Mouse (Mus musculus) CH12.LX (cell line): ENCODE measurements around the gene C1qtnf9. TPM values are rescaled to one million over a fixed set of nuclear protein-coding genes. Genes with fewer than 3 reads are reported as not detected.

Experiments
- DNase-seq: peaks from one replicate; pipeline ENCODE4 v3.0.0-alpha.2; 2013; ENCODE audit errors: extremely low read depth
- H3K27ac ChIP-seq: 2 replicates; pipeline ENCODE4 v1.5.1; 2012; ENCODE audit warnings: low read depth, mild to moderate bottlenecking, control low read depth, moderate library complexity; ENCODE audit not compliant: insufficient read depth
- H3K27me3 ChIP-seq: replicated peaks from 2 replicates; pipeline ENCODE3; 2012; ENCODE audit warnings: inconsistent platforms
- H3K36me3 ChIP-seq, 2 experiments: replicated peaks in 1 of 2; 2 replicates each; pipeline versions ENCODE3 to v1.6.1; 2012; ENCODE audit warnings: inconsistent platforms in 1 of 2, low read length in 1 of 2, mild to moderate bottlenecking in 1 of 2, mixed read lengths in 1 of 2, moderate library complexity in 1 of 2; ENCODE audit not compliant: control insufficient read depth in 1 of 2, insufficient read depth in 1 of 2
- H3K4me1 ChIP-seq, 2 experiments: 2 replicates each; pipeline ENCODE4 v1.6.1; 2012; ENCODE audit warnings: inconsistent platforms in 1 of 2, moderate library complexity in 1 of 2; ENCODE audit not compliant: insufficient read depth in 2 of 2, control insufficient read depth in 1 of 2
- H3K4me2 ChIP-seq: 2 replicates; pipeline ENCODE4 v1.6.1; 2012; ENCODE audit warnings: low read depth, mild to moderate bottlenecking, control low read depth; ENCODE audit not compliant: poor library complexity, insufficient read depth, severe bottlenecking
- H3K4me3 ChIP-seq, 3 experiments: fragments of 150-350 bp in 1 of 3; sonication (generic) in 1 of 3; replicated peaks in 1 of 3; 2 replicates each; pipeline versions ENCODE3 to v1.5.1; 2011 to 2012; ENCODE audit warnings: low read depth in 2 of 3, low read length in 2 of 3, mild to moderate bottlenecking in 2 of 3, moderate library complexity in 2 of 3, control low read depth in 1 of 3, improper control_type of control experiment in 1 of 3, inconsistent platforms in 1 of 3, mixed read lengths in 1 of 3; ENCODE audit not compliant: poor library complexity in 1 of 3
- H3K79me2 ChIP-seq: replicated peaks from 2 replicates; pipeline ENCODE4 v1.6.1; 2012; ENCODE audit warnings: mild to moderate bottlenecking, moderate library complexity; ENCODE audit not compliant: control insufficient read depth, poor library complexity, insufficient read depth, severe bottlenecking; ENCODE audit errors: extremely low read depth
- H3K9ac ChIP-seq: 2 replicates; pipeline ENCODE4 v1.6.1; 2012; ENCODE audit warnings: low read depth, mild to moderate bottlenecking, control low read depth, moderate library complexity; ENCODE audit not compliant: insufficient read depth
- H3K9me3 ChIP-seq: replicated peaks from 2 replicates; pipeline ENCODE3; 2012; ENCODE audit warnings: low read length, inconsistent platforms, mixed read lengths
- BHLHE40 ChIP-seq: IDR thresholded peaks from 2 replicates; pipeline ENCODE4 v1.6.1; 2011; ENCODE audit warnings: mild to moderate bottlenecking, low read depth, low read length, improper control_type of control experiment
- CHD1 ChIP-seq: IDR thresholded peaks from 2 replicates; pipeline ENCODE4 v1.6.1; 2012; ENCODE audit warnings: low read depth, low read length, improper control_type of control experiment, inconsistent platforms
- ELF1 ChIP-seq: IDR thresholded peaks from 2 replicates; pipeline ENCODE4 v1.6.1; 2014; ENCODE audit warnings: low read depth, mild to moderate bottlenecking, inconsistent platforms, low read length, improper control_type of control experiment
- GABPA ChIP-seq: IDR thresholded peaks from 2 replicates; pipeline ENCODE4 v1.6.1; 2012; ENCODE audit warnings: low read depth, low read length, improper control_type of control experiment, inconsistent platforms; ENCODE audit not compliant: insufficient replicate concordance
- HCFC1 ChIP-seq: IDR thresholded peaks from 2 replicates; pipeline ENCODE4 v1.6.1; 2012; ENCODE audit warnings: low read depth, mild to moderate bottlenecking, inconsistent platforms, low read length, improper control_type of control experiment
- IRF4 ChIP-seq: IDR thresholded peaks from 2 replicates; pipeline ENCODE4 v1.6.1; 2014; ENCODE audit warnings: low read depth, mild to moderate bottlenecking, inconsistent platforms, low read length, improper control_type of control experiment
- JUND ChIP-seq: conservative IDR thresholded peaks from 2 replicates; pipeline ENCODE4 v1.6.1; 2011; ENCODE audit warnings: low read depth, low read length, improper control_type of control experiment
- MAFK ChIP-seq: IDR thresholded peaks from 2 replicates; pipeline ENCODE4 v1.6.1; 2011; ENCODE audit warnings: low read length, improper control_type of control experiment; ENCODE audit not compliant: insufficient replicate concordance
- MAX ChIP-seq: IDR thresholded peaks from 2 replicates; pipeline ENCODE4 v1.6.1; 2011; ENCODE audit warnings: low read length, improper control_type of control experiment
- POLR2A ChIP-seq: IDR thresholded peaks from 2 replicates; pipeline ENCODE4 v1.6.1; 2011; ENCODE audit warnings: low read depth, mild to moderate bottlenecking, improper control_type of control experiment, low read length
- RAD21 ChIP-seq: IDR thresholded peaks from 2 replicates; pipeline ENCODE4 v1.6.1; 2011; ENCODE audit warnings: low read depth, mild to moderate bottlenecking, low read length, improper control_type of control experiment, moderate library complexity
- RCOR1 ChIP-seq: conservative IDR thresholded peaks from 2 replicates; pipeline ENCODE4 v1.6.1; 2012; ENCODE audit warnings: low read depth, mild to moderate bottlenecking, inconsistent platforms, low read length, improper control_type of control experiment
- TCF12 ChIP-seq: IDR thresholded peaks from 2 replicates; pipeline ENCODE4 v1.6.1; 2014; ENCODE audit warnings: low read depth, mild to moderate bottlenecking, inconsistent platforms, low read length, improper control_type of control experiment
- ZC3H11A ChIP-seq: IDR thresholded peaks from 2 replicates; pipeline ENCODE4 v1.6.1; 2012; ENCODE audit warnings: low read depth, mild to moderate bottlenecking, inconsistent platforms, low read length, improper control_type of control experiment
- ZNF384 ChIP-seq: IDR thresholded peaks from 2 replicates; pipeline ENCODE4 v1.6.1; 2012; ENCODE audit warnings: low read depth, low read length, improper control_type of control experiment, inconsistent platforms
- dilution Hi-C: fragments of 300-500 bp; cut with MboI; formaldehyde crosslinking; loops from 2 replicates; pipeline ENCODE4 v1.14.3; 2020; ENCODE audit warnings: low sequenced_read_pairs; ENCODE audit not compliant: extremely low pct_unique_long_range_greater_than_20kb, extremely low pct_ligation_motif_present
- in situ Hi-C: fragments of 300-500 bp; cut with MboI; formaldehyde crosslinking; loops from 3 replicates; pipeline ENCODE4 v1.14.3; 2019; ENCODE audit warnings: low sequenced_read_pairs, low pct_ligation_motif_present, low pct_unique_long_range_greater_than_20kb, mixed read lengths
- polyA plus RNA-seq: library from polyadenylated mRNA; unstranded; fragments of >175 nt; gene quantifications from 2 replicates; pipeline ENCODE4 v1.2.1, GENCODE M21; 2012; ENCODE audit warnings: low read depth; ENCODE audit not compliant: insufficient read length
- total RNA-seq, 2 experiments: library from RNA; depleted of rRNA; stranded (reverse); fragments of 300-350 nt in 1 of 2; fragments of >200 nt in 1 of 2; gene quantifications; 2 replicates each; pipeline ENCODE4 v1.2.3; 2012 to 2014

Gene C1qtnf9
- total and polyA plus RNA-seq, 3 experiments, result 0.20 TPM; not detected in 2

DNA sequence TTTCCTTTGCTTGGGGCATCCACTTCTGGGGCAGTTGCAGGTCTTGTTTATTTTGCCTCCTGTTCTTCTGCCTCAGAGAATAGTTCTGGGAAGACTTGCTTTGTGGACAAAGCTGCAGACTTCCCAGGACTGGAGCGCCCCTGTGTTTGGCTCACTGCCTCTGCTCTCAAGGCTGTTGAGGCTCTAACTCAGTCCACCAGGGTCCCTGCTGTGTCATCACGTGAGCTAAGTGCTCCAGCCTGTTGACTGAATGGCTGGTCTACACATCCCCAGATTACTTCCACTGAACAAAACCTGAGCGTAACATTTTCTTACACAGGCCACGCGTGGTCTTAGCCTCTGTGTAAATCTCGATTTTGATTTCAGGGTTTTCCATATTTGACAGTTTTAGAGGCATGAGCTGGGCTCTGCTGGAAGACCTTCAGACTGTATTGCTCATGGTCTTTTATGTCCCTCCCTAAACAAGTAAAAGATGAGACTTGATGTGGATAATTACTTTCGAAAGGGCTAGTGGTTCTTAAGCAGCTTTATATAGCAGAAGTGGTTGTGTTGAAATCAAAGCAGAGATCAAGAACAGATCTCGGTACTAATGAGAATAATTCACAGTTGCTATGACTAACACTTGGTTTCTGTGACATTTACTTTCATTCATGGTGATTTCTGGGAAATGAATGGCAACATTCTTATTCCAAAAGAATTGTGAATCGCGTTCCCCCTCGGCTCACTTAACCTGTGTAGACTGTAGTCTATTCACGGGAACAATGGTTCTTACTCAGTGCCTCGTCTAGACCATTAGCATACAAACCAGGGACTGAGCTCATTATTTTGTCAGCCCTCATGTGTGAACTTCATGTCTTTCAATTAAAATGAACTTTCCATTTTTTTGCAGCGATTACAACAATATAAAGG is 14.8 kb upstream of the C1qtnf9 start:
- H3K27me3 ChIP-seq, result no peaks in the 10 kb centered on the region
- in situ Hi-C loops, result no loop called here
- no peak overlapping the region for H3K4me2 ChIP-seq
- no peaks in the 10 kb centered on the region for H3K9me3 ChIP-seq
- TF ChIP-seq JUND (no peak), HCFC1 (no peak), MAX (no peak), CHD1 (no peak), ELF1 (no peak), POLR2A (no peak), MAFK (no peak), ZC3H11A (no peak), GABPA (no peak), IRF4 (no peak), RCOR1 (no peak)
- TF ChIP-seq, all 38 proteins: peak for 0
- DNase-seq, result no peak
- no peaks in the 10 kb centered on the region for H3K79me2 ChIP-seq
- H3K9ac ChIP-seq, result no peak overlapping the region
- no peak overlapping the region for H3K4me3 ChIP-seq
- H3K27ac ChIP-seq, result no peak overlapping the region
- H3K4me1 ChIP-seq, result no peaks in the 10 kb centered on the region
- H3K36me3 ChIP-seq, result peaks cover 82 to 88% of the 10 kb centered on the region in 2 experiments
- dilution Hi-C loops, result no loop called here

- DNase-seq, result no peak
- Histone ChIP-seq H3K9me3 (no peaks in the 10 kb centered on the region), H3K4me2 (no peak overlapping the region), H3K9ac (no peak overlapping the region), H3K4me3 (no peak overlapping the region), H3K27me3 (no peaks in the 10 kb centered on the region), H3K36me3 (peaks cover 85 to 91% of the 10 kb centered on the region in 2 experiments), H3K4me1 (no peaks in the 10 kb centered on the region), H3K27ac (no peak overlapping the region), H3K79me2 (no peaks in the 10 kb centered on the region)
- TF ChIP-seq ZNF384 (no peak), BHLHE40 (no peak), TCF12 (no peak), ZC3H11A (no peak), RAD21 (no peak)
- in situ Hi-C loops (no loop called here), dilution Hi-C loops (no loop called here)
Observed at GRCm38 (mm10) chr14:60753801-60754126, 14.2 kb upstream of the C1qtnf9 start.
